Mouse (Mus musculus) CD8-positive naive resting alpha-beta T cell, adult 2 months (primary cell): ENCODE data around the gene Emc4.
A peak's percentile ranks its signal among the peaks of the same experiment; 100 is the strongest.

ENCODE experiments used
- DNase-seq, 2 experiments: peaks; one replicate each; pipeline ENCODE4 v3.0.0; 2022; ENCODE audit warnings: low read depth in 2 of 2, low spot score in 2 of 2

Gene Emc4

DNA sequence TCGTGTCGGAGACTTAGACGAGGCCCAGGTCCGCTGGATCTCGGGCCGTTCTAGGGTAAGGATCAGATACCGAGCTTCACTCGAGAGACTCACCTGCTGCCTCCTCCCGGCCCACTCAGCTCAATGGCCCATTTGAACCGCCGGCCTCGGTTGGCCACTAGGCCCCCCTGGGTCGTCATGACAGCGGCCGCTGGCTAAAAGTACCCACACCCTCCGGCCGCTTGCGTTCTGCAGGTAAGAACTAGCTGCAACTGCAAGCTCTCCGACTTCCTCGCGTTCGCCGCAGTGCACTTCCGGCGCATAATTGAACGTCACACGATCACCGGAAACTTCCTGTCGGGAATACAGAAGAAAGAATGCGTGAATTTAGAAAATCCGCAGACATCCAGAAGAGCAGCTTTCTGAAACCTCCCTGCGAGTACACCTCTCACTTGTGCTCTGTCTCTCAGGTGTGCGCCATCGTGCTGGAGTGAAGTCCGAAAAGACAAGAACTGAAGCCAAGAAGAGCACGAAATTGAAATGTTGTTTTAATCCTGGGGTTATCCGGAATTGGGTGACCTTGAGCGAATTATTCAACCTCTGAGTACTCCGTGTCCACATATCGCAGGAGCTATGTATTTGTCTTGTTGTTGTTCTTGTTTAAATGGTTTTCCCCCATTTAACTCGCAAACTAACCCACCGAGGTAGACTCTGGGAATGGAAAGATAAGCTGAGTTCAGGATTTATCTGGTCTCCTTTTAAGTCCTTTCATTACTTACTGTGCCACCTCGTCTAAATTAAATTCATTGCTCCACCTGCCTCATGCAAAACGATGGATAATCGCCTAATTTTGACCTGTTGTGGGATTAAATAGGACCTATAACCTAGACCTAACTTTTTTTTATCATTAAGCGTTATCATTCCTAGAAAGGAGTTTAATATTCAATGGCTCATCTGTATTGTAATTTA, at the start of gene Emc4:
Emc4 (minus strand) TSS at position 302 of the 948 bp plus-strand sequence.
- DNase-seq, result peak; percentile 73 to 80

DNA sequence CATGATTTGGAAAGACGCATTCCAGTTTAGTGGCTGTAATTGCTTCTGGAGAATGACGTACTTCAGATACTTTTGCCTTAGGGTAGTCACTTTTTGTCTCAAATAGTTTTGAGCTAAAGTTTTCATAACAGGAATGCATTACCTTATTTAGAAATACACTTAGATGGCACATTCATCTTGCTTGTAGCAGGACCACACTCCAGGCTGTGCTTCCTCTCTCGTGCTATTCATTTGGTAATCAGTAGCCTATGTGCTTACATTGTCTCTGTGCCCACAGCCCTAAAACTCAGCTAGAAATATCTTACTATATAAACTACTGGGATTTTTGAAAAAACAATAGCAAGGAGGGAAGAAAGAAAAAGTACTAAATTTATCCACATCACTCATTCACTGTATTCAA, 39.2 kb upstream of the Emc4 start:
- DNase-seq, result no peak

DNA sequence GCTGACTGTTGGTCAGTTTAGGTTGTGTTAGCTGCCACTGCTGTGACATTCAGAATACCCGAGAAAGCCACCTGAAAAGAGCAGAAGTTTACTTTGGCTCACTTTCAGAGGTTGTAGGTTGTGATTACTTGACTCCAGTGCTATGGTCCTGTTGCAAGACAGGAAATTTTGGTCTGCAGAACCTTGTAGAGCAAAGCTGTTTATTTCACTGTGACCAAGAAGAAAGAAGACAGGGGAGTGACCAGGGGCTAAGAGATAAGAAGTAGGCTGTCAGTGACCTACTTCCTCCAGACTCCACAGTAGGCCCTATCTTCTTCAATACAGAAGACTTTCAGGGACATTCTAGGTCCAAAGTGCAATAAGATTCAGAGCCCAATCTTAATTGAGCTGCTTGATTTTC, 28.8 kb upstream of the Emc4 start:
- DNase-seq, result no peak

DNA sequence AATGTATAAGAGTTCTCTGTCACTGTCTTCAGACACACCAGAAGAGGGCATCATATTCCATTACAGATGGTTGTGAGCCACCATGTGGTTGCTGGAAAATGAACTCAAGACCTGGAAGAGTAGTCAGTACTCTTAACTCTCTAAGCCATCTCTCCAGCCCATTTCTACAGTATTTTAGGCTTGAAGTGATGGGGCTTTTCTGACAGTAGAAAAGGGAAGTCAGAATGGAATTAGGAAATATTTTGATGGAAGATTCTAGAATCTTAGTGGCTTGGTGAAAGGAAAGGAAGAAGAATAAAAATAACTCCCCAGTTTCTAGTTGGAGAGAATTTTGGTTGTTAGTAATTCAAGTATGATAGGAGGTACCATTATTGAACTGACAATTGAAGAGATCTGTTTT, 26.1 kb upstream of the Emc4 start:
- no peak for DNase-seq

DNA sequence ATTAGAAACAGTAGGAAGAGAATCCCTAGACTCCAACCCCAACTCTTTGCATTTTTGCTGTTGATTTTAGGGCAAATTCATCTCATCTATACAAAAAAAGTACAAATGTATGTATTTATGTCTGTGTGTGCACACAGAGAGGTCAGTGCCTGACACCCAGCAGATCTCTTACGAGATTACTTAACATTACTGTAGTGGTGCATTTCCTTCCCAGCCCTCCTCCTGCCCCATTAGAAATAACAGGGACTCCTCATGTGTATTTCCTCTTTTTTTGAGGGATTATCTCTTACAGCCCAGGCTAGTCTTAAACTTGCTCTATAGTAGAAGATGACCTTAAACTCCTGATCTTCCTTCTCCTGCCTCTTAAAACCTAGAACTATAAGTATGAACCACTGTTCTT, 24.9 kb upstream of the Emc4 start:
- DNase-seq, result no peak

DNA sequence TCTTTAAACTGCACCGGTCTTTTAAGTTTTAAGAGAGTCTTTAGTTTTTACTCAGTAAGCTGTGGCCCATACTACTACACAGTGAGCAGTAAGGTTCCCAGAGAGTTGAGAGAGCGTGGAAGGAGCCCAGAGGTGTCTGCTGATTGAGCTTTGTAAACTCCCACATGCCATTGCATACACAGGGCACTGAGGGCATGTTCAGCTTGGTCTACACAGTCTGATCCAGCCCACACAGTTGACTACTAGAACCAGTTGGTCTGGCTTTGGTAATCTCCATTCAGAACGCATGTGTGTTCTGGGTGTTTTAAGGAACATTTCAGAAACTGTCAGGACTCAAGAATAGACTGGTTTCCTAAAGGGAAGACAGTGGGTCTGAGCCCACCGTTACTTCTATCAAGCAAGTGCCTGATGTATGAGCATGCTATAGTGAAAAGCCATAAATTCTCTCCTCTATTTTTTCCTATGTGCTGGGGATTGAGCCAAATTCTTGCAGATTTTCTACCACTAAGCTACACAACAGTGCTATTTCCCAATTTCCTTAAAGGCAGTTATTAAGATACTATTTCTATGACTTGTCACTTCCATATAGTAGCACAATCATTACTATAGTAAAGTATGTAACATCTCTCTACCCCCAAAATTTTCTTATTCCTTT, 23.6 kb upstream of the Emc4 start:
- no peak for DNase-seq

DNA sequence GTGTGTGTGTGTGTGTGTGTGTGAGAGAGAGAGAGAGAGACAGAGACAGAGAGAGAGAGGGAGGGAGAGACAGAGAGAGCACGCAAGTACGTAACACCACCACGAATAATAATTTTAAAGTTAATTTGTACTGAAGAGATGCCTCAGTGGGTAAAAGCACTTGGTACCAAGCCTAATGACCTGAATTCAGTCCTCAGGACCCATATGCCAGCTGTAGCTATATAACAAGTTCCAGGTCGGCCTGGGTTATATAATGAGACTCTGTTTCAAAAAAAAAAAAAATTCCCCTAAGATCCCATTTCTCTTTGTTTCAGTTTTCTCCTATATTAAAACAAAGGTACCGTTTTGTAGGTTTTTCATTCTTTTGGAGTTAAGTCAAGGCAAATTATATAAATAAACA, 23.0 kb upstream of the Emc4 start:
- DNase-seq, result no peak

DNA sequence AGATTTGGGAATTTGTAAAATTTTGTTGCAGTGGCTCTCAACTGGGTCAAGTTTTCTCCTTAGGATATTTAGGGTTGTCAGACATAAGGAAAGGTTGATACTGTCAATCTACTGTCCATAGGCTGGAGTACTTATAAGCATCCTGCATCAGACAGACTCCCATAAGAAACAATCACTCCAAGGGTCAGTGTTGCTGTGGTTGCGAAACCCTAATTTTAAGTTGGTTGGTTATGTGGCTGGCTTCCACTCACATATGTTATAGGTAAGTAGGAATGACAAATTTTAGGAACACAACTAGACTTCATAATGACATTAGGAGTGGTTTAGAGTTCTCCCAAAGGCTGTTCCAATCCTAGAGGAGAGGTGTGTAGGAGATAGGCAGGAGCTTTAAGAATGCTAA, 13.4 kb upstream of the Emc4 start:
- DNase-seq, result no peak

DNA sequence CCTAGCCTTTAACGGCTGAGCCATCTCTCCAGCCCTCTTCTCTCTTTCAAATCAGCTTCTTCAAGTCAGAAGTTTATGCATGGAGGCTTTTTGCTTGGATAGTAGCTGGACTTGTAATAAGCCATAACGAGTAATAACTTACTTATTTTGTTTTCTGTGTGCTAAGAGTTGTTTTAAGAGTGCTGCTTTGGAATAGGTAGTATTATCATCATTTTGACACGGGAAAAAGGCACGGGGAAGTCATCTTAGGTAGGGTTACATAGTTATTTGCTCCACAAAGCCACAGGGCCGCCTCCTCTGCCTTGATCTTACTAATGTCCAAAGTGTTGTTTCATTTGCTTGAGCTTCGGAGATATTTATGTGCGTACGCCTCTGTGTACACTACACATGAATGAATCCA, 12.3 kb upstream of the Emc4 start:
- DNase-seq, result no peak

DNA sequence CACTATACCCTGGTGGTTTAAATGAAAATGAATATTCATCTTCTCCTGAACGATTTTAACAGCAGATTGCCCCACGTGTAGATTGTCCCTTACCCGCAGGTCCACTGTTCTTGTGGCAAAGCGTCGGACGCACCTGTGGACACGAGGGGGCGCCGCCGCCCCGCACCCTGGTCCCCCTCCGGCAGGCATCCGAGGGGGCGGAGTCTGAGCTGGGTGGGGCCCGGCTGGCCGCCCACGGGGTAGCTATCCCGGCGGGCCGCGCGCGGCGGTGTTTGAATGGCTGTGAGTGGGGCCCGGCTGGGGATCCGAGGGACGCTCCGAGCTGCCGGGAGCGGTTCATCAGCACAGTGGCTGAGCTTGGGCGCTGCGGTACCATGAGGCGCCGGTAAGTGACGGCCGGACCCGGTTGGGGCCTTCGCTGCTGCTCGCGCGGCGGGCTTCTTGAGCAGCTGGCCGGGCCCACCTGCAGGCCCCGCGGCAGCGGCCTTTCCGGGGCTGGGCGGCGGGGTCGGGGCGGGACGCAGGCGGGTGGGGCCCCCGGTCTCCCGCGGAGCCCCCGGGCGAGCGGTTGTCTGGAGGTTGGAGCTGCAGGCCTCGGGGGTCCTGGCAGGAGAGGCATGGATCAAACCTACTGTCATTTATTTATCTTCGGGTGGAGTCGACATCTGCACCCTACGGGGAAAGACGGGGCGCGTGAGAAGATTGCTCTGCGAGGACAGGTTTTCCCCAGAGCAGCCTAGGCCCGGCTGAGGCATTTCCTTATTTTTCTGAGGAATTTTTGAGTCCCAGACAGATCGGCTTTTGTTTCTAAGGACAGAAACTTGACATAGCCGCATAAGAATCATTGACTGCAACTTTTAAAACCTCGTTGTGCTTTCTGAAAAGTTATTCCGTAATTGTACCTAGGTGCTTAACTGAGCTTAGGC, 11.4 kb upstream of the Emc4 start, which contains the start of gene Katnbl1:
Katnbl1 (plus strand) TSS at position 239 of the 926 bp plus-strand sequence.
- DNase-seq, result peak; percentile 90 to 91

DNA sequence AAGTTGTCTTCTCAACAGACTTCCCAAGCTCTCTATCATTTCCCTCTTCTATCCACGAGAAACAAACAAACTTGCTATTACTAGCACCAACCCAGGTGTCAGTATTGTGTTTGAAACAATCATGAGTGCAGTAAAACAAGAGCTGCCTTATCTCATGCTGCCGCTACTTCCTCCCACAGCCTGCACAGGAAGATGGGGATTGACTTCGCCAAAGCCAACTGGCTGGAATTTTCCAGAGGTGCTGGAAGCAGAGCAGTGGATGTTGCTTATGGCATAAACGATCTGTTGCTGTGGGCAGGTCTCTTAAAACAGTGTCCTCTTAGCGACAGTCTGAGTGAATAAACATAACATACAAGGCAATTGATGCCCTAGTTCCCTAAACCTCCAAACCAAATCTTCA, 6.8 kb upstream of the Emc4 start:
- DNase-seq, result no peak

DNA sequence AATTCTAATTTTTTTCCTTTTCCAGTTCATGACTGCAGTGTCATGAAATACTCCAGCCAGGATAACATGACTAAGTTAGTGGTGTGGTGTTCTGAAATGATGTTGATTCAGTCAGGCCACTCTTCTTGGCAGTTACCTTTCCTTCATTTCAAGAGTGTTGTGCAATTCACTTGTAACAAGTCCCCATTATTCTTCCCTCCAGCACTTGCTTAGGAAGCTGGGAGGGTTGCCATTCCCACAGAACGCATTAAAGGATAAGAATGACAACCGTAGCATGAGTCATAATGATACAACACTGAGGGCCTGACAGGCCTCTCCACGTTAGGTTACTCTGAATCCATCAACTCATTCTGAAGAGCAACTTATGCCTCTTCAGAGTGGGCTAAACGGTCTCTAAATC, 5.3 kb upstream of the Emc4 start:
- no peak for DNase-seq

DNA sequence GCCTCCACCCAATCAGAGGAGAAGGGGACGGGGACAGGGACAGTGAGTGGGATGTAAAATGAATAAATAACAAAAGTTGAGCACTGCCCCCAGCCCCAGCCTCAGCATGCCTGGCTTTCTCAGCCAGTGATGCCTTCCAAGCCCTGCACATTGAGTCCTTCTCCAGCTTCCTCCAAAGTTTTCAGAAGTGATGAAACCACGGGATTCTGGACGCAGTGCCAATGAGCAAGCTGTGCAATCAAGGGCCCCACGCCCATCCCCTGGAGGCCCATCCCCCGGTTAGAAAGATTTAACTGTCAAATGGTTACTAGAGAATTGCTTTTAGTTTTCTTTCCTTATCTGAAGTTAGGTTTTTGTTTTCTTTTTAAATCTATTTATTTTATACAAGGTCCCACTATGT, 2.1 kb upstream of the Emc4 start:
- DNase-seq, result no peak

DNA sequence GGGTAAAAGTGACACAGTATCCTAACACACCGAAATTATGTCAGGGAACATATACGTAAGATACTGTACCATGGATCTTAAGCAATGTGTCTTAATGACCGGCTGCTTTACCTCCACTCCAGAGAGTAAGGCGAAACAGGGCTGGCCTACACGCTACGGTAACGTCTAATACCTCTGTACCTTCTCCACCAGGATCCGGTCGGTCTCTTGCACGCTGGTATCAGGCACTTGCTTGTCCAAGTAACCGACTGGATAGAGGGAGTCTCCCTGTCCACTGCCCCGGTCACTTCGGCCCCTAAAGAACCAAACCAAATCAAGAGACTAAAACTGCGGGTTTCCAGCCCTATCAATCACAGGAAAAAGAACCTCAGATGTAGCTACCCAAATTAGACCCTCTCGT, 605 bp downstream of the Emc4 start:
- DNase-seq, result no peak

DNA sequence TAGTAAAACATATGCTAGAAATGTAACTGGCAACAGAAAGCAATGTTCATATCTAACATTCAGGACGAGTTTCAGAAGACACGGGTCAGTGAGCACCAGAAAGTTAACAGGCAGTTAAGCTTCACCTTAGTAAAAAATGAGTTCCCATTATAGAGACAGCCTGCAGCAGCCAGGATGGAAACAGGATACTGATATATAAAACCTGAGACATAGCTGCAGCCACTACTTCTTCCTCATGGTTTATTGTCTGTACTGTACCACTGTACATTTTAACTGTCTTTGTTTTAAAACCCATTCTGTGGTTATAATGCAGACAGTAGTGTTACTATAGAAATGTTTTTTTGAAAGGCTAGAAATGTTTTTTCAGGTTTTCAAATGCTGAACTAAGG, 7.1 kb downstream of the Emc4 start:
- no peak for DNase-seq

DNA sequence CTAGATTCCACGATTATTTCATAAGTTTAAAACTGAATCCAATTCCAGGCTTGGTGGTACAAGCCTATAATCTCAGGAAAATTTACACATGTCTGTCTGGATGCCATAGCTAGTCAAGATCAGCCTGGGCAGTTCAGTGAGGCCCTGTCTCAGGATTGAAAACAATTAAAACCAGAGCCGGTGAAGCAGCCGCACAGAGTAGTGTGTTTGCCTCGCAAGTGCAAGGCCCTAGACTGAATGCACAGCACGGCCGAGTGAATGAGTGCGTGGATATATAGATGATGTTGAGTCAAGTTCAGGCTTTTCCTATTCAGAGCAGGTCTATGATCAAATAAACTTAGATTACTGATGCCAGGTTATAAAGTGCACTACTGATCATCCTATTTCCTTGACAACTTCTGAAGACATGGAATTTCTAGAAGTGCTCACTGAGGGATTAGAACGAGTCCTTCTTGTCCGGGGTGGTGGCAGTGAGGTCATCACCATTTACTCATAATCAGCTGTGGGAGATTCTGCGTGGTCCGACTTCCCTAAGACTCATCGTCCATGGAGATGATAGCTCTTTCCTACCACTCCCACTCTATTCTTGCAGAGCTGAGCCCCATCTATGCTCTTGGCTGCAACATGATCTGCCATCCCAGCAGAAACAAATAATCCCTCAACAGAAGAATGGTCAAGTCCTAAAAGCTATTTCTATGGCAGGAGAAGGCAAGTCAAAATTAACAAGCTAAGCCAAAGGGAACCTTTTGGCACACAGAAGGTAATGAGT, 7.6 kb downstream of the Emc4 start:
- no peak for DNase-seq

DNA sequence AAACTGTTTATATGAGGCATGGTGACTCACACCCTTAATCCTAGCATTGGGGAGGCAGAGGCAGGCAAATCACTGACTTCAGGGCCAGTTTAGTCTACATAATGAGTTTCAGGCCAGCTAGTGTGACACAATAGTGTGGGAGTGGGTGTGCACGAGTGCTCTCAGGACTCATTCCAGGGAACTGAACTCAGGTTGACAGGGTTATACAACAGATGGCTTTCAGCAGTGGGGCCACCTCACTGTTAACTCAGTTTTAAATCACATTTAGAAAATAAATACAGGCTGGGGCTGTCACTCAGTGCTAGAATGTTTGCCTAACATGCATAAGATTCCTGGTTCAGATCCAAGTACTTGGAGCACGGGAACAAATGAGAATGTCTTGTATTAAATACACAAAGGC, 8.2 kb downstream of the Emc4 start:
- DNase-seq, result no peak

DNA sequence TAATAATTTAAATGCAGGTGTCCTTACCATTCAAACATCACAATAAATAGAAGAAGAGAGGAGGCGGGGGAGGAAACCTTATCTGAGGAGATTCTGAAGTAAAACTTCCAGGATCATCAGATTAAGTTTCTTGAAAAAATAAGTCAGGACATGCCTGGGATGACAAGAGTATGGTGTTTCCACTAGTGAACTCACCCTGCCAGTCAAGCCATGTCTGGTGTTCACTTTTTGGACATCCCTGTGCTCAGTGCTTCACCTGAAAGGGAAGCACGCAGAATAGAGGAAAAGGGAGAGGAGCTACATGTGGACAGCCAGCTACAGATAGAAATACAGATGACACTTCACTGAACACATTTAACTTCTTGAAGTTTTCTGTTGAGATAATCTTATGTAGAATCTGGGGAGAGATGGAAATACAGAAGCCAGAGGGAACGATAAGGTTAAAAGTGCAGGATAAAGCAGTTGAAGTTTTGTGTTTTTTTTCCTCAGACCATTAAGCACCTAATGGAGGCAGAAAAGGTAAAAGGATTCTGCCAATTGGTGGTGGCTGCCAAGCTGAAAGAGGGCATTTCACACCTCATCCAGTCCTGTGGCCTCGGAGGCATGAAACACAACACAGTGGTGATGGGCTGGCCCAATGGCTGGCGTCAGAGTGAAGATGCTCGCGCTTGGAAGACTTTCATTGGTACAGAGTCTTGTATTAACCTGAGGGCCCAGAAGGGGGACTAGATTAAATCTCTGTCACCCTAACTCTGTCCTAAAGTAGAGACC, 14.0 kb downstream of the Emc4 start:
- no peak for DNase-seq

DNA sequence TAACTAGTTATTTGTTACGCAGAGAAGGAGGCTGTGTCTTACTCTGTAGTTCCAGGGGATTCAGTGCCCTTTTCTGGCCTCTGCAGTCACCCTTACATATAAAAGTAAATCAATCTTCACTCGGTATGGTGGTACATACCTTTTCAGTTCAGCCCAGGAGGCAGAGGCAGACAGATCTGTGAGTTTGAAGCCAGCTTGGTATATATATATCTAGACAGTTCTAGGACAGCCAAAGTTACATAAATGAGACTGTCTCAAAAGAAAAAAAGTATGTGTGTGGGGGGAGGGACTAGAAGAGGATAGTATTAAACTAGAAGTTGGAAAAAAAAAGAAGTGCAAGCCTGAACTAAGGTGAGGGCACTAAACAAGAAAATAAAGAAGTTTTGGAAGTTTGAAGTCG, 19.6 kb downstream of the Emc4 start:
- no peak for DNase-seq

DNA sequence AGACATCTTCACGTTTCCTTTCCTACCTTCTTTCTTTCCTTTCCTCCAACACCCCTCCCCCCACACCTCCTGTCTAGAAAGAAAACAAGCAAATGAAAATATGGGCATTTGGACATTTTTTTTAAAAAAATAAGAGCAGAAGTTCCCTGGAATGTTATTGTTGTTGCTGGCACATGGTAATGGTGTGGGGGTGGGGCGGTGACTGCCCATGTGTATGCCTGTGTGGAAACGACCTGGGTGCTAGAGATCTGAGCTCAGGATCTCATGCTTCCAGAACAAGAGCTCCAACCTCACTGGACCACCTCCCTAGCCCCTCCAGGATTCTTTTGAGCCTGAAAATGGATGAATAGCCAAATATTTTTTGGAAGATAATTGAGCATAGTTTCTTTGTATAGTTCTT, 26.7 kb downstream of the Emc4 start:
- DNase-seq, result no peak
